Mouse (Mus musculus): ENCODE data around the gene Nup88. TPM values are rescaled to one million over a fixed set of nuclear protein-coding genes. Genes with fewer than 3 reads are reported as not detected.

The Nup88 gene
- polyA plus RNA-seq, 1 experiment from 2014 or later = 131 TPM

DNA sequence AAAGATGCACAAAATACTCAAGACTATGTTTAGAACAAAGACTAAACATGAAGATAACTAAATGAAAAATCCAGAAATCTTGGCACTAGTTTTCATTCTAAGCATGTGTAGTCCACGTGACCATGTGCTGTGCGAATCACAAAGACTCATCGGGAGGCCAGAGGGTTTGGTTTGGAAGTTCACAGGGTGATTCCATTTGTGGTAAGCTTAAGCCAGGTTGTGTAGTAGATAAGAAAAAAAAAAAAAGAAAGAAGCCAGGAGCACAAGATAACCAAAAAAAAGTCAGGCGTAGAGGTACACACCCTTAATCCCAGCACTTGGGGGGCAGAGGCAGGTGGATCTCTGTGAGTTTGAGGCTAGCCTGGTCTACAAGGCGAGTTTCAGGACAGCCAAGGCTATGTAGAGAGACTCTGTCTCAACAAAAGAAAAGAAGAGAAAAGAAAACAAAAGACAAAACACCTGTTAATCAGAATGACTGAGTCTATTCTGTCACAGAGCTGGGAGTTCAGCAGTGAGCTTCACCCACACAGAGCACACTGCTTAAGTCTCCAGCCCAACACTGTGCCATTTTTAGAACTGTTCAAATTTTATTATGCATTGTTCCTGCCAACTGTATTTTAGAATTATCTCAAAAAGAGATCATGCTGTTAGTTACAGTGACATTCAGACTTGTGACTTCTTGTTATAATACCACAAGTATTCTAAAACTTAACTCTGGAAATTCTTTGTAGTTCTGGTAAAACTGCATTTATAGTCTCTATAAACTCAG, 8.8 kb downstream of the Nup88 start:
- no peaks in the 10 kb centered on the region for H3K4me1 ChIP-seq
- no peak overlapping the region for H3K4me3 ChIP-seq (replicated peaks)
- H3K36me3 ChIP-seq = peaks cover 97% of the 10 kb centered on the region
- no peaks in the 10 kb centered on the region for H3K9me3 ChIP-seq (replicated peaks)
- no peak overlapping the region for H3K4me2 ChIP-seq
- no peak for ATAC-seq (replicated peaks; ENCODE audit: low FRiP score)
- H3K27ac ChIP-seq = no peak overlapping the region
- H3K27me3 ChIP-seq = no peaks in the 10 kb centered on the region
- 94% methylated on average over 5 of the region's 5 CpGs for WGBS
- H3K9ac ChIP-seq = no peak overlapping the region

DNA sequence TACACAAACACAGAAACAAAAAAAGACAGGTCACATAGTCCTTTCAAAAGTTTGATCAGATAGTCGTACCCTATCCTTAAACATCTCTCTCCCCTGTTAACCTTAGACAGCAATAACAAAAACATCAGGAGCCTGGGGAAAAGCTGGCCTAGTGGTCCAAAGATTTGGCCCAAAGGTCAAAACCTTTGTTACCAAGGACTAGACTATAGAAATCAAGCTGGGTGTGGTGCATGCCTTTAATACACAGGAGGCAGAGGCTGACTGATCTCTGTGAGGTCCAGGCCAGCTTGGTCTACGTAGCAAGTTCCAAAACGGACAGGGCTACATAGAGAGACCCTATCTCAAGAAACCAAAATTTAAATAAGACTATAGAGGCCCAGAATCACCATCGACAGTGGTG, 15.1 kb downstream of the Nup88 start:
- 92% methylated on average over 4 of the region's 4 CpGs for WGBS
- Histone ChIP-seq H3K27me3 (no peaks in the 10 kb centered on the region), H3K4me3 (replicated peaks) (no peak overlapping the region), H3K4me1 (no peaks in the 10 kb centered on the region), H3K36me3 (peaks cover 97% of the 10 kb centered on the region), H3K9ac (no peak overlapping the region), H3K4me2 (no peak overlapping the region), H3K9me3 (replicated peaks) (no peaks in the 10 kb centered on the region), H3K27ac (no peak overlapping the region)
- no peak for ATAC-seq (replicated peaks; ENCODE audit: low FRiP score)

DNA sequence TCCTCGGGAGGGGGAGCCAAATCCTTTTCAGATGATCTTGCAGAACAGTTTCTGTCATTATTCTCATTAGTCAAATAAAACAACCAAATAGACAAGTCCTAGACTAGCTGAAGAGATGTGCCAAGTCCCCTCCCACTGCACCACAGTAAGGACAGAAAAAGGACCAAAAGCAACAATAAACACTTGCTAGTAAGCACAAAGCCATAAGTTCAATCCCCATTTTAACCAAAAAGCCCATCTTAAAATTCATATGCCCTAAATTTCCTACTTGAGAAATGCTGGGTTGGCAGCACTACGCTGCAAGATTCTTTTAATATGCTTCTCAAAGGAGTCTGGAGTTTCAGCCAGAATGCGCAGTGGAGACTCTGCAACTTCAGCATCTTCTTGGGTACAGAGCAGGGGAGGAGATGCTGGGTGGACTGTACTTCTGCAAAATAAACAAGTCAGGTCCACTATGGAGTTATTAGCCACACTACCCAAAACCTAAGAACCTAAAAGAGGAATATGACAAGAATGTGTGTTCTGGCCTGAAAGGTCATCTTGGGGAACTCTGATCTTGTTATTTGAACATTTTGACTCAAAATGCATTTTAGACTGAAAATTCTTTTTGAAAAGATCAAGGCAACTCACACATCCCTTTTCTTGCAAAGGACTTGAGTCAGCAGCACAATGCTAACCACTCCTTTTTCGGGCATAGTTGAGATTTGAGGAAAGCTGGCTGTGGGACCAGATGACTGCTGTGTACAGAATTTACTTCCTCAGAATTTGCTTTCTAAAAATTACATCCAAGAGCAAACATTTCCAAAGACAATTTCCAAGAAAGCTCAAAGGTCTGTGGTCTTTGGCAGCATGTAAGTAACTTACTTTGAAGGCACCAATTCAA, 24.6 kb downstream of the Nup88 start:
- Histone ChIP-seq H3K9me3 (replicated peaks) (no peaks in the 10 kb centered on the region), H3K9ac (no peak overlapping the region), H3K36me3 (peaks cover 96% of the 10 kb centered on the region), H3K4me3 (replicated peaks) (no peak overlapping the region), H3K4me1 (no peaks in the 10 kb centered on the region), H3K27ac (no peak overlapping the region), H3K4me2 (no peak overlapping the region), H3K27me3 (no peaks in the 10 kb centered on the region)
- WGBS = 94% methylated on average over 4 of the region's 4 CpGs
- no peak for ATAC-seq (replicated peaks; ENCODE audit: low FRiP score)

DNA sequence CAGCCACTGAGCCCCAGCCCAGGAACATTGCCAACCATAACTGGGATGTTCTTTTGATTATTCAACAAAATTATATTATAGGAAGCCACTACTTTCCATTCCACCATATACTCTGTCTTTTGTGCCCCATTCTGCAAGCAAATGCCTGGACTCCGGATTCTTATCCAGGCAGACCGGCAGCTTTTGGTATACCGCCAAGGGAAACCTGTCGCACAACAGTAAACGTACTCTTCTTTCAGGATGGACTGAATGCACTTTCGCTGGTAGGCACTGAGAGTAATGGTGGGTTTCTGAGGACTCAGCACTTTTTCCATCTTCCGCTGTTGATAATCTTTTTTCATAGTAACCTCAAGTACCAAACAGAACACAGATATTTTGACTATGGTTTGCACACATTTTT, 26.1 kb downstream of the Nup88 start:
- Histone ChIP-seq H3K27me3 (no peaks in the 10 kb centered on the region), H3K9me3 (replicated peaks) (no peaks in the 10 kb centered on the region), H3K9ac (no peak overlapping the region), H3K36me3 (peaks cover 96% of the 10 kb centered on the region), H3K4me3 (replicated peaks) (no peak overlapping the region), H3K4me2 (no peak overlapping the region), H3K4me1 (no peaks in the 10 kb centered on the region), H3K27ac (no peak overlapping the region)
- WGBS = 92% methylated on average over 7 of the region's 7 CpGs
- ATAC-seq (replicated peaks; ENCODE audit: low FRiP score) = no peak

DNA sequence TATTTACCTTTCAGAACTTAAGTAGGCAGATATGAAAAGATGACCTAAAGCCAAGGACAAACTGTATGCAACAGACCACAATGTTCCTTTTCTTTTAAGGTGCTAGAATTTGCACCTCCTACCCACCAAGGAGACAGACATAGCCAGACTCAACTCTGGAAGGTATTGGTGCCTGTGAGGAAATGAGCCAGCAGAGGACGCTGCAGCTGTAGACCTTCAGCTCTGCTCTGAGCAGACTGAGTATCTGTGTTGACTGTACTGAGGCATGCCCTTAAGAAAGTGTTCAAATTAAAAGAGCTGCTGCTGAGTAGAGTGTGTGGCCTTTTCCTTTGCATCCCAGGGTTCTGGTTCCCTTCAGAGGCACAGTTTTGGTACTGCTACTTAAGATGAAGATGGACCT, 27.2 kb downstream of the Nup88 start:
- no peaks in the 10 kb centered on the region for H3K4me1 ChIP-seq
- no peak overlapping the region for H3K4me2 ChIP-seq
- H3K27me3 ChIP-seq = no peaks in the 10 kb centered on the region
- no peak overlapping the region for H3K4me3 ChIP-seq (replicated peaks)
- no peaks in the 10 kb centered on the region for H3K9me3 ChIP-seq (replicated peaks)
- H3K36me3 ChIP-seq = peaks cover 97% of the 10 kb centered on the region
- no peak overlapping the region for H3K27ac ChIP-seq
- WGBS = 88% methylated on average over 1 of the region's 1 CpGs
- H3K9ac ChIP-seq = no peak overlapping the region
- ATAC-seq (replicated peaks; ENCODE audit: low FRiP score) = no peak

DNA sequence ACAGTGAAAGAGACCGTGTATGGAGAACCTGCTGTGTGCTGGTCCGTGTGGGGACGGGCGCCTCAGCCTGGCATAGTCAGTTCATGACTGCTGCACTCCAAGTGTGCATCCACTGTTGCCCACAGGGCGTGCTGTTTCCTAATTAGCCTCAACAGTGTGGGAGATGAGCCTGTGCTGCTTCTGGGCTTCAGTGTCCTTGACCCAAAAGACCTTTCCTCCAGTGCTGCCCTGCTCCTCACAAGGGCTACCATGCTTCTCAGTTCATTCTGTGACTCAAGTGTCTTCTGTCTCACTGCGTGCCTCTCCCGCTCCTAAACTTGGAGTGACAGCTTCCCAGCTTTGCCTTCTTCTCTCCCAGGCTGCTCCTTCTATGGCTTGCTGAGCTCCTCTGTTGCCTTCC, 34.5 kb downstream of the Nup88 start:
- H3K4me1 ChIP-seq = no peaks in the 10 kb centered on the region
- H3K36me3 ChIP-seq = peaks cover 71% of the 10 kb centered on the region
- H3K4me2 ChIP-seq = no peak overlapping the region
- 91% methylated on average over 7 of the region's 7 CpGs for WGBS
- no peak overlapping the region for H3K9ac ChIP-seq
- H3K27ac ChIP-seq = no peak overlapping the region
- no peaks in the 10 kb centered on the region for H3K9me3 ChIP-seq (replicated peaks)
- ATAC-seq (replicated peaks; ENCODE audit: low FRiP score) = no peak
- H3K27me3 ChIP-seq = no peaks in the 10 kb centered on the region
- H3K4me3 ChIP-seq (replicated peaks) = no peak overlapping the region

DNA sequence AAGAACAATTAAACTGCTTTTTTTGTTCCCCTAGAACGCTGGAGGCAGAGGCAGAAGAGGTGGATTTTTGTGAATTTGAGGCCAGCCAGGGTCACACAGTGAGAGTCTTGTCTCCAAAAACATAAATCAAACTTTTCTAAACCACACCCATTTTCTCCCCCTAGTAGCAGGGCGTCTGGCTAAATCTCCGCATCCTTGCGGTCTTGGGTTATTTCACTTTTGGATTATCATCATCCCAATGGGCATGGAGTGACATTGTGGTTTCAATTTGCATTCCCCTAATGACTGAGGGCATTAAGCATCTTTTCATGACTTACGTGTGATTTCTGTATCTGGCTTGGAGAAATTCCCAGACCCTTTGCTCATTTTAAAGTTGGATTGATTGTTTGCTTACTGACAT, 38.3 kb downstream of the Nup88 start:
- no peak for ATAC-seq (replicated peaks; ENCODE audit: low FRiP score)
- 80% methylated on average over 5 of the region's 5 CpGs for WGBS

DNA sequence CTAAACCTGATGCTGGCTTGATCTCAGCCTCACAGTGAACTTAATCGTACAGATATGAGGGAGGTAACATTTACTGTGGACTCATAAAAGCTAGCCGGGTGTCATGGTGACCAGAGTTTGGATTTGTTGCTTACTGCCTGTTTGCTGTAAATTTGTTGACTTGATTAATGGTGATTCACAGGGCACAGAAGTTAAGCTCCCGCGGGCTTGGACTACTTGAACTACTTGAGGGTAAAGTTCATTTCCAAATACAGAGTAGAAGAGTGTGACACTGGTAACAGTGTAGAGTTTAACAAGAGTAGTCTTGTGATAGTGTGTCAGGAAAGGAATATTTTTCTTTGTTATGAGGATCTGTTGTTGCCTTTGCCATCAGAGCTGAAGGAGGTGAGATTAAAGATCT, 50.2 kb downstream of the Nup88 start:
- ATAC-seq (replicated peaks; ENCODE audit: low FRiP score) = no peak
- Histone ChIP-seq H3K4me1 (no peaks in the 10 kb centered on the region), H3K9ac (no peak overlapping the region), H3K27me3 (no peaks in the 10 kb centered on the region), H3K27ac (no peak overlapping the region), H3K4me3 (replicated peaks) (no peak overlapping the region), H3K9me3 (replicated peaks) (no peaks in the 10 kb centered on the region), H3K4me2 (no peak overlapping the region), H3K36me3 (peaks cover 59% of the 10 kb centered on the region)
- WGBS = 63% methylated on average over 4 of the region's 4 CpGs

More for the DNA sequence above, 38.3 kb downstream of the Nup88 start:
- H3K4me2 ChIP-seq = no peak overlapping the region
- no peak overlapping the region for H3K9ac ChIP-seq
- no peak overlapping the region for H3K4me3 ChIP-seq (replicated peaks)
- H3K36me3 ChIP-seq = peaks cover 56% of the 10 kb centered on the region
- H3K9me3 ChIP-seq (replicated peaks) = no peaks in the 10 kb centered on the region
- no peaks in the 10 kb centered on the region for H3K4me1 ChIP-seq
- no peaks in the 10 kb centered on the region for H3K27me3 ChIP-seq
- no peak overlapping the region for H3K27ac ChIP-seq

DNA sequence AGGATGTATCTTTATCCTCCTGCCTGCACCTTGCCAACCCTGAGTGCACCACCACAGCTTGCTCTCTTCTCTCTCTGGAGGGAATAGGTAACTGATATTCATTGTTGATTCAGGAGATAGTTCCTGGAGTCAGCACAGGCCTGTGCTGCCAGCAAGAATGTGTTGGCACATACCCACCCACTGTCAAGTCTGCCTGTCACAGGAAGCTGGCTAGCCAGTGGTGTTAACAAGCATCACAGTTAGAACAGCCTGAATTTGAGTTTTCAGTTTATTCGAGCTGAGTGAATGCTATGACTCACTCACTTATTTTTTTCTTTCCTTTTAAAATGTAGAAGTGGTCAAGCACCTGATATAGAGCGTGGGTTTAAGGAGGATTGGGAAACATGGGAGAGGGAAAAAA, 51.9 kb downstream of the Nup88 start:
- no peaks in the 10 kb centered on the region for H3K4me1 ChIP-seq
- no peak for ATAC-seq (replicated peaks; ENCODE audit: low FRiP score)
- peaks cover 48% of the 10 kb centered on the region for H3K36me3 ChIP-seq
- H3K9ac ChIP-seq = no peak overlapping the region
- no peak overlapping the region for H3K27ac ChIP-seq
- H3K4me3 ChIP-seq (replicated peaks) = no peak overlapping the region
- no peaks in the 10 kb centered on the region for H3K27me3 ChIP-seq
- WGBS = 88% methylated on average over 2 of the region's 2 CpGs
- no peaks in the 10 kb centered on the region for H3K9me3 ChIP-seq (replicated peaks)
- no peak overlapping the region for H3K4me2 ChIP-seq

DNA sequence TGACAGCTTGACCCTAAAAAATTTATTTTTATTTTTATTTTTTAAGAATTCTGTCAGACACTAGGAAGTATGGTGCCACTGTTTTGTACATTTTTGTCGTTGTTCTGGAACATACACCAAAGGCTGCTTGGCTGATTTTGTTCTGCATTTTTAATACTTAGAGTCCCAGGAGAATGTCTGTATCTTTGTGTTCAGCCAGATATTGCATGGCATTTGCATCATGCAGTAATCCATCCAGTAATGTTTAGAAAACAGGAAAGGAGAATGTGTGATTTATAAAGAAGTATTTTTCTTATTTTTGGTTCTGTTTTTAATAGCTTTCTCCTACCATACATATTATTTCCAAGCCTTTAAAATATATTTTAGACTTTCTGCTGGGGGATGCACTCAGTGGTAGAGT, 57.9 kb downstream of the Nup88 start:
- no peak overlapping the region for H3K9ac ChIP-seq
- no peaks in the 10 kb centered on the region for H3K27me3 ChIP-seq
- no peak for ATAC-seq (replicated peaks; ENCODE audit: low FRiP score)
- peaks cover 58% of the 10 kb centered on the region for H3K36me3 ChIP-seq
- no peak overlapping the region for H3K4me2 ChIP-seq
- H3K9me3 ChIP-seq (replicated peaks) = no peaks in the 10 kb centered on the region
- no peak overlapping the region for H3K27ac ChIP-seq
- 93% methylated on average over 1 of the region's 1 CpGs for WGBS
- H3K4me1 ChIP-seq = no peaks in the 10 kb centered on the region
- H3K4me3 ChIP-seq (replicated peaks) = no peak overlapping the region

DNA sequence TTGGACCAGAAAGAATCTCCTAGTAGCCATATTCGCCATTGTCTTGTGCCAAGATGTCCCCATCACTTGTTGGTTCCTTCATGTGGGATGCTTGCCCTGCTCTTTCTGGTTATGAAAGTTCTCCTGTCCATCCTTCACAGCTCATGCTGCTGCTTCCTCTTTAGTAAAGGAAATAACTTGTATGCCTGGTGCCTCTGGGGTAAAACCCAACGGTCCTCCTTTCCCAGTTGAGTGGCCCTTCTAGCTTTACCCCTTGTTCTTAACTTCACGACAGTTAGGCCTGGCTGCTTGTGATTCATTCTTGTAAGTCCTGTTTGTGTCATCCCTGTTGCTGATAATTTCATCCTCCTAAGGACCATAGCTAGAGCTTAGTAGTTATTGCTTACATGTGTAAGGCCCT, 58.5 kb downstream of the Nup88 start:
- WGBS = 94% methylated on average over 3 of the region's 3 CpGs
- no peaks in the 10 kb centered on the region for H3K27me3 ChIP-seq
- H3K4me2 ChIP-seq = no peak overlapping the region
- no peak overlapping the region for H3K4me3 ChIP-seq (replicated peaks)
- H3K36me3 ChIP-seq = peaks cover 58% of the 10 kb centered on the region
- no peaks in the 10 kb centered on the region for H3K9me3 ChIP-seq (replicated peaks)
- H3K4me1 ChIP-seq = no peaks in the 10 kb centered on the region
- ATAC-seq (replicated peaks; ENCODE audit: low FRiP score) = no peak
- no peak overlapping the region for H3K27ac ChIP-seq
- no peak overlapping the region for H3K9ac ChIP-seq

DNA sequence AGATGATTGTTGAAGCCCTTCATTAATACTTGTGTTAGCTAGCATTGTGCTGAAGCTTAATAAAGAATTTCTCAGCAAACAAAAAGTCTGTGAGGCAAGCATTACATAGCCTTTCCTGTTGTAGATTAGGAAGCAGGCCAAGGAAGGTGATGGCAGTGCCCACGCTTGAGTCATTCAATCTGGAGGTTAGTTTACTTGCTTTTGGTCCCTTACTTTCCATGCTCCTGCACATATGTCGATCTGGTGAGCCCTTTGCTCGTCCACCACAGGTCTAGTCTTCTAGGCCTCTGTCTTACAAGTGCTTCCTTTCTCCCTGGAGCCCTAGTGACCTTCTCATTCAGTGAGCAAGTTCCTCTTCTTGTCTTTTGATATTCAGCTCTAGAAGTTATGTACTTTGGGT, 63.1 kb downstream of the Nup88 start:
- Histone ChIP-seq H3K4me3 (replicated peaks) (no peak overlapping the region), H3K4me2 (no peak overlapping the region), H3K36me3 (peaks cover 57% of the 10 kb centered on the region), H3K4me1 (no peaks in the 10 kb centered on the region), H3K27me3 (no peaks in the 10 kb centered on the region), H3K9ac (no peak overlapping the region), H3K9me3 (replicated peaks) (no peaks in the 10 kb centered on the region), H3K27ac (no peak overlapping the region)
- no peak for ATAC-seq (replicated peaks; ENCODE audit: low FRiP score)
- 91% methylated on average over 3 of the region's 3 CpGs for whole genome bisulfite sequencing
